Mouse (Mus musculus) brain, embryonic 14.5 days (tissue): ENCODE measurements around the gene Clmn.

Experiments
- CTCF ChIP-seq: fragments of 200-500 bp; IDR thresholded peaks from 2 replicates; pipeline ENCODE4 v1.5.1; 2012; ENCODE audit warnings: inconsistent platforms, mild to moderate bottlenecking, moderate library complexity, borderline replicate concordance; ENCODE audit not compliant: insufficient read depth, insufficient read length; ENCODE audit errors: extremely low read depth
- POLR2A ChIP-seq: fragments of 200-500 bp; IDR thresholded peaks from 2 replicates; pipeline ENCODE4 v1.6.1; 2012; ENCODE audit warnings: mild to moderate bottlenecking, inconsistent platforms, borderline replicate concordance; ENCODE audit not compliant: poor library complexity, insufficient read depth, insufficient read length, severe bottlenecking; ENCODE audit errors: extremely low read depth

DNA sequence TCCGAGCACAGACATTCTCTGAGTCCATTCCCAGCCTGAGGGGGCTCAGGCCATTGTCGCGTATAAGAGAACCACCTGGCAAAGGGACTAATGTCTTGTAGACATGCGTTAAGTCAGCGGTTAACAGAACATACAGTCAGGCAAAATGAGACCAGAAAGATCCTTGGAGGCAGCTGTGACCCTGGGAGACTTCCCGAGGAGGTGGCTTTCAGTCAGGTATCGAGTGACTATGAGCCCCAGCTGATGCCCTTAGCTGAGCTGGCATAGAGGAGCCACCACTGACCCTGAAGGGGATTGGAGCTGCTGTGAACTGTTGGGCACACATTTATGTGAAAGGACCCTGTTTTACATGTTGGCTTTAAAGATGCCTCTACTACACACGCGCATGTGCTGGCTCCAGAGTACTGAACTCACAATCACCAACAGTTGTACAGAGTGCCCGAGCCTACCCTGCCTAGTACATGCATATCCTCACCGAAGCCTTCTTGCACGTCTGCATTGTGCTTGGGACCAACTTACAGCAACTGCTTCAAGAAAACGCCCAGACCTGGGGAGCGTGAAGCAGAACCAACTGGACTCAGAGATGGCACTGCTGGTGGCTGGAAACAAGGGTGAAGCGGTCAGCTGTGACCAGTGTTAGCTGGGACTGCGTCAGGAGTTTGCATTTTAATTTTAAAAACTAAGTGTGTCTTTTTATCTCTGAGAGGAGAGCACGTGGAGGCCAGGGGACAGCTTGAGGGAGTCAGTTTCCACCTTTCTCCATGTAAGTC lies 34.0 kb downstream of the Clmn start:
- TF ChIP-seq CTCF = no peak
- TF ChIP-seq POLR2A = no peak
